ENCODE assay signal across 15 mouse cellular contexts in the genomic region with DNA sequence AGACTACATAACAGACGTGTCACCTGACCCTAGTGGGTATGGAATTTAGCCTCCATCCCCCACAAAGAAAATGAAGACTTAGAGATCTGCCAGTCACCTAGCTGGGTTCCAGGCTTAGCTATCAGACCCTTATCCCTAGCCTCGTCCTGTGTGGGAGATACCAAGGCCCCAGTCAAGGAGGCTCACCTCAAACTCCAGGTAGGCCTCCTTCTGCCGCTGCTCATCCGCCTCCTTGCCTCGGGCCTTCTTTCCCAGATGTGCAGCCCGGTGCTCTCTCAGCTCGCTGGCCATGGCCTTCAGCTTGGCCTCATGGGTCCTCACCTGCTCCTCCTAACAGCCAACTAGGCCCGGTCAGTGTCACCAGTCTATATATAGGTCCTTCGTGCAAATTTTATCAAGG. TPM values are rescaled to one million over a fixed set of nuclear protein-coding genes. Genes with fewer than 3 reads are reported as not detected.
DNase-seq lines count a peak whose midpoint lies in the region; ATAC-seq lines count a peak whose summit lies in the region.
"Had no signal": no experiment of that assay in that cellular context is flagged by ENCODE, and none has a peak within 500 bp of the region (broad histone marks: within the 10 kb centered on the region; RNA-seq: fewer than 3 reads in every experiment).

No protein-coding gene starts in this region.

- no peaks in the 10 kb centered on the region for H3K9me3 ChIP-seq in midbrain, embryonic 11.5 days (ENCODE audit: control insufficient read depth, low read length)
- no peaks in the 10 kb centered on the region for H3K9me3 ChIP-seq in midbrain, embryonic 13.5 days
- no peaks in the 10 kb centered on the region for H3K9me3 ChIP-seq in limb, embryonic 10.5 days (replicated peaks)
- H3K9me3 ChIP-seq in liver, embryonic 13.5 days (replicated peaks): no peaks in the 10 kb centered on the region
- no peaks in the 10 kb centered on the region for H3K9me3 ChIP-seq in hindbrain, embryonic 11.5 days (ENCODE audit: control insufficient read depth, low read length)
- H3K9me3 ChIP-seq: forebrain, embryonic 15.5 days; heart, embryonic 10.5 days; hindbrain, embryonic 12.5 days had no signal

- no peaks in the 10 kb centered on the region for H3K36me3 ChIP-seq in midbrain, embryonic 11.5 days (ENCODE audit: control insufficient read depth, insufficient read depth, low read length)
- H3K36me3 ChIP-seq in midbrain, embryonic 13.5 days: peaks cover 41% of the 10 kb centered on the region
- H3K36me3 ChIP-seq in limb, embryonic 10.5 days: peaks cover 23% of the 10 kb centered on the region
- H3K36me3 ChIP-seq in liver, embryonic 13.5 days: peaks cover 33% of the 10 kb centered on the region
- H3K36me3 ChIP-seq in hindbrain, embryonic 11.5 days (ENCODE audit: control insufficient read depth, insufficient read depth, low read length): no peaks in the 10 kb centered on the region

- no peak overlapping the region for H3K9ac ChIP-seq in midbrain, embryonic 11.5 days (ENCODE audit: low read length)
- H3K9ac ChIP-seq in midbrain, embryonic 13.5 days (replicated peaks): no peak overlapping the region
- peak overlapping the region; percentile 77 for H3K9ac ChIP-seq in liver, embryonic 13.5 days
- no peak overlapping the region for H3K9ac ChIP-seq in hindbrain, embryonic 11.5 days (ENCODE audit: low read depth, low read length)
- H3K9ac ChIP-seq: forebrain, embryonic 15.5 days; hindbrain, embryonic 12.5 days had no signal

- H3K27me3 ChIP-seq in midbrain, embryonic 11.5 days (ENCODE audit: control insufficient read depth, insufficient read depth, low read length): peaks cover 55% of the 10 kb centered on the region
- H3K27me3 ChIP-seq in midbrain, embryonic 13.5 days: peaks cover 70% of the 10 kb centered on the region
- H3K27me3 ChIP-seq in limb, embryonic 10.5 days (ENCODE audit: low read depth, poor library complexity, severe bottlenecking): peaks cover 97% of the 10 kb centered on the region
- H3K27me3 ChIP-seq in liver, embryonic 13.5 days: peaks cover 65% of the 10 kb centered on the region
- H3K27me3 ChIP-seq in hindbrain, embryonic 11.5 days (ENCODE audit: control insufficient read depth, insufficient read depth, low read length): peaks cover 56% of the 10 kb centered on the region

- H3K27ac ChIP-seq in midbrain, embryonic 11.5 days (ENCODE audit: low read depth, low read length): no peak overlapping the region
- H3K27ac ChIP-seq in midbrain, embryonic 13.5 days: no peak overlapping the region
- no peak overlapping the region for H3K27ac ChIP-seq in limb, embryonic 10.5 days
- H3K27ac ChIP-seq in liver, embryonic 13.5 days: peak overlapping the region; percentile 98
- H3K27ac ChIP-seq in hindbrain, embryonic 11.5 days (ENCODE audit: low read depth, low read length): no peak overlapping the region
- H3K27ac ChIP-seq: forebrain, embryonic 15.5 days; hindbrain, embryonic 12.5 days had no signal

- no peak overlapping the region for H3K4me2 ChIP-seq in midbrain, embryonic 11.5 days
- no peak overlapping the region for H3K4me2 ChIP-seq in midbrain, embryonic 13.5 days (replicated peaks)
- peak overlapping the region; percentile 93 for H3K4me2 ChIP-seq in liver, embryonic 13.5 days
- H3K4me2 ChIP-seq in hindbrain, embryonic 11.5 days (replicated peaks; ENCODE audit: low read depth, low read length): no peak overlapping the region
- H3K4me2 ChIP-seq: forebrain, embryonic 15.5 days; hindbrain, embryonic 12.5 days had no signal

- no peak overlapping the region for H3K4me3 ChIP-seq in midbrain, embryonic 11.5 days (ENCODE audit: low read depth, low read length)
- no peak overlapping the region for H3K4me3 ChIP-seq in midbrain, embryonic 13.5 days (replicated peaks)
- H3K4me3 ChIP-seq in limb, embryonic 10.5 days: no peak overlapping the region
- H3K4me3 ChIP-seq in liver, embryonic 13.5 days (replicated peaks): peak overlapping the region; percentile 56
- H3K4me3 ChIP-seq in hindbrain, embryonic 11.5 days (ENCODE audit: low read depth, low read length): no peak overlapping the region
- H3K4me3 ChIP-seq: forebrain, embryonic 15.5 days; heart, embryonic 10.5 days; hindbrain, embryonic 12.5 days had no signal

- H3K4me1 ChIP-seq in midbrain, embryonic 11.5 days (ENCODE audit: control insufficient read depth, insufficient read depth, low read length): peaks cover 11% of the 10 kb centered on the region
- peaks cover 37% of the 10 kb centered on the region for H3K4me1 ChIP-seq in midbrain, embryonic 13.5 days (replicated peaks)
- peaks cover 34% of the 10 kb centered on the region for H3K4me1 ChIP-seq in limb, embryonic 10.5 days
- peaks cover 82% of the 10 kb centered on the region for H3K4me1 ChIP-seq in liver, embryonic 13.5 days (replicated peaks)
- H3K4me1 ChIP-seq in hindbrain, embryonic 11.5 days (replicated peaks; ENCODE audit: control insufficient read depth, insufficient read depth, low read length): 0 out of 2 replicates have a peak, but pooled peaks cover under 1% of the 10 kb centered on the region

- 89% methylated on average over 9 of the region's 9 CpGs for WGBS in midbrain, embryonic 11.5 days
- WGBS in midbrain, embryonic 13.5 days: 82% methylated on average over 9 of the region's 9 CpGs
- 87% methylated on average over 9 of the region's 9 CpGs for WGBS in limb, embryonic 10.5 days
- 87% methylated on average over 9 of the region's 9 CpGs for WGBS in liver, embryonic 13.5 days (ENCODE audit: insufficient replicate concordance)
- WGBS in hindbrain, embryonic 11.5 days: 88% methylated on average over 9 of the region's 9 CpGs

- DNase-seq in gastrocnemius, postnatal 25 days: peak; percentile 2
- no peak for DNase-seq in gastrocnemius, adult 18-20 months (ENCODE audit: low spot score)
- DNase-seq in midbrain, embryonic 11.5 days (ENCODE audit: low spot score, missing footprints): peak; percentile 57
- DNase-seq in limb, embryonic 10.5 days (ENCODE audit: low spot score): peak; percentile 23
- DNase-seq in liver, embryonic 13.5 days: no peak
- no peak for DNase-seq in hindbrain, embryonic 11.5 days (ENCODE audit: low spot score)
- DNase-seq: adrenal gland, adult 8-10 months; embryo, embryonic 11 days; kidney, adult 8-10 months; lung, adult 2 months had no signal

- no peak for ATAC-seq in midbrain, embryonic 11.5 days (ENCODE audit: low FRiP score)
- ATAC-seq in midbrain, embryonic 13.5 days: no peak
- no peak for ATAC-seq in liver, embryonic 13.5 days (ENCODE audit: low read depth)
- no peak for ATAC-seq in hindbrain, embryonic 11.5 days (ENCODE audit: low FRiP score)
- ATAC-seq: forebrain, embryonic 15.5 days had no signal

RNA-seq across cellular contexts. Expression of gene Nfkb2, which starts 9.0 kb away (rescaled TPM):
- 1 to 10 TPM; 7.2 to 8.5 TPM for total RNA-seq in gastrocnemius, postnatal 25 days (2021)
- total RNA-seq in gastrocnemius, adult 18-20 months (2021): 10 to 100 TPM in 1 of 2 experiments, 1 to 10 TPM in 1; 7.7 to 10.9 TPM
- polyA plus RNA-seq in midbrain, embryonic 11.5 days (2014; fragmentation: Nextera tagmentation; extraction: Ambion mirVana): 3.2 and 3.9 TPM in 2 replicates
- 1.8 and 2.3 TPM in 2 replicates for polyA plus RNA-seq in midbrain, embryonic 13.5 days (2015; fragmentation: Nextera tagmentation; extraction: Ambion mirVana)
- 4.5 and 5.8 TPM in 2 replicates for polyA plus RNA-seq in limb, embryonic 10.5 days (2016; fragmentation: Nextera tagmentation; extraction: Ambion mirVana)
- 3.9 and 4.3 TPM in 2 replicates for polyA plus RNA-seq in liver, embryonic 13.5 days (2015; fragmentation: Nextera tagmentation; extraction: Ambion mirVana)
- 2.7 and 4.6 TPM in 2 replicates for polyA plus RNA-seq in hindbrain, embryonic 11.5 days (2014; fragmentation: Nextera tagmentation; extraction: Ambion mirVana)

RNA-seq across cellular contexts. Expression of gene Psd, which starts 13.8 kb away (rescaled TPM):
- under 1 TPM; 0.28 to 0.54 TPM for total RNA-seq in gastrocnemius, postnatal 25 days (2021)
- under 1 TPM; 0.09 to 0.11 TPM for total RNA-seq in gastrocnemius, adult 18-20 months (2021)
- 10.7 and 11.0 TPM in 2 replicates for polyA plus RNA-seq in midbrain, embryonic 11.5 days (2014; fragmentation: Nextera tagmentation; extraction: Ambion mirVana)
- polyA plus RNA-seq in midbrain, embryonic 13.5 days (2015; fragmentation: Nextera tagmentation; extraction: Ambion mirVana): 61.7 and 69.0 TPM in 2 replicates
- 1.4 and 1.8 TPM in 2 replicates for polyA plus RNA-seq in limb, embryonic 10.5 days (2016; fragmentation: Nextera tagmentation; extraction: Ambion mirVana)
- polyA plus RNA-seq in liver, embryonic 13.5 days (2015; fragmentation: Nextera tagmentation; extraction: Ambion mirVana): 5.8 and 7.1 TPM in 2 replicates
- polyA plus RNA-seq in hindbrain, embryonic 11.5 days (2014; fragmentation: Nextera tagmentation; extraction: Ambion mirVana): 10.0 and 11.9 TPM in 2 replicates

RNA-seq across cellular contexts. Expression of gene Fbxl15, which starts 14.9 kb away (rescaled TPM):
- 1 to 10 TPM; 2.9 TPM for total RNA-seq in gastrocnemius, postnatal 25 days (2021)
- 1 to 10 TPM; 3.5 to 3.9 TPM for total RNA-seq in gastrocnemius, adult 18-20 months (2021)
- polyA plus RNA-seq in midbrain, embryonic 11.5 days (2014; fragmentation: Nextera tagmentation; extraction: Ambion mirVana): 20.0 and 25.5 TPM in 2 replicates
- polyA plus RNA-seq in midbrain, embryonic 13.5 days (2015; fragmentation: Nextera tagmentation; extraction: Ambion mirVana): 40.8 and 44.2 TPM in 2 replicates
- 12.2 and 13.0 TPM in 2 replicates for polyA plus RNA-seq in limb, embryonic 10.5 days (2016; fragmentation: Nextera tagmentation; extraction: Ambion mirVana)
- 11.2 and 12.1 TPM in 2 replicates for polyA plus RNA-seq in liver, embryonic 13.5 days (2015; fragmentation: Nextera tagmentation; extraction: Ambion mirVana)
- 26.3 and 27.1 TPM in 2 replicates for polyA plus RNA-seq in hindbrain, embryonic 11.5 days (2014; fragmentation: Nextera tagmentation; extraction: Ambion mirVana)

RNA-seq across cellular contexts. Expression of gene Cuedc2, which starts 25.4 kb away (rescaled TPM):
- 10 to 100 TPM; 56.1 to 56.5 TPM for total RNA-seq in gastrocnemius, postnatal 25 days (2021)
- 10 to 100 TPM; 59.8 to 65.7 TPM for total RNA-seq in gastrocnemius, adult 18-20 months (2021)
- polyA plus RNA-seq in midbrain, embryonic 11.5 days (2014; fragmentation: Nextera tagmentation; extraction: Ambion mirVana): 215 and 221 TPM in 2 replicates
- polyA plus RNA-seq in midbrain, embryonic 13.5 days (2015; fragmentation: Nextera tagmentation; extraction: Ambion mirVana): 290 TPM in 2 replicates
- polyA plus RNA-seq in limb, embryonic 10.5 days (2016; fragmentation: Nextera tagmentation; extraction: Ambion mirVana): 150 and 183 TPM in 2 replicates
- 85.6 and 86.7 TPM in 2 replicates for polyA plus RNA-seq in liver, embryonic 13.5 days (2015; fragmentation: Nextera tagmentation; extraction: Ambion mirVana)
- 252 and 260 TPM in 2 replicates for polyA plus RNA-seq in hindbrain, embryonic 11.5 days (2014; fragmentation: Nextera tagmentation; extraction: Ambion mirVana)

RNA-seq across cellular contexts. Expression of gene Mfsd13a, which starts 27.8 kb away (rescaled TPM):
- 1 to 10 TPM; 1.0 to 1.2 TPM for total RNA-seq in gastrocnemius, postnatal 25 days (2021)
- total RNA-seq in gastrocnemius, adult 18-20 months (2021): 1 to 10 TPM; 1.6 to 1.9 TPM
- polyA plus RNA-seq in midbrain, embryonic 11.5 days (2014; fragmentation: Nextera tagmentation; extraction: Ambion mirVana): 4.3 and 5.5 TPM in 2 replicates
- 7.8 and 9.2 TPM in 2 replicates for polyA plus RNA-seq in midbrain, embryonic 13.5 days (2015; fragmentation: Nextera tagmentation; extraction: Ambion mirVana)
- polyA plus RNA-seq in limb, embryonic 10.5 days (2016; fragmentation: Nextera tagmentation; extraction: Ambion mirVana): 7.7 and 8.1 TPM in 2 replicates
- polyA plus RNA-seq in liver, embryonic 13.5 days (2015; fragmentation: Nextera tagmentation; extraction: Ambion mirVana): 10.6 and 12.3 TPM in 2 replicates
- polyA plus RNA-seq in hindbrain, embryonic 11.5 days (2014; fragmentation: Nextera tagmentation; extraction: Ambion mirVana): 4.4 and 6.9 TPM in 2 replicates
- total RNA-seq: neutrophil, adult 5-6 weeks had no signal

Comparison
In these comparisons a context has a peak if more than half of its experiments do, and no peak if none do; other contexts are left out.
1. DNase-seq: peak in gastrocnemius, postnatal 25 days (single experiment), midbrain, embryonic 11.5 days (single experiment) and limb, embryonic 10.5 days (single experiment); none in gastrocnemius, adult 18-20 months (single experiment), liver, embryonic 13.5 days (single experiment) and hindbrain, embryonic 11.5 days (single experiment).